Mouse (Mus musculus) right cerebral cortex, postnatal 36 days (tissue): ENCODE measurements around the gene Ldb2.

Experiments
- DNase-seq, 2 experiments: peaks; one replicate each; pipeline ENCODE4 v3.0.0; 2022; ENCODE audit warnings: low spot score in 2 of 2, mixed read lengths in 1 of 2

Gene Ldb2

GRCm38 (mm10) chr5:44719872-44720271 lies 79.6 kb downstream of the Ldb2 start:
- DNase-seq, result no peak

DNA sequence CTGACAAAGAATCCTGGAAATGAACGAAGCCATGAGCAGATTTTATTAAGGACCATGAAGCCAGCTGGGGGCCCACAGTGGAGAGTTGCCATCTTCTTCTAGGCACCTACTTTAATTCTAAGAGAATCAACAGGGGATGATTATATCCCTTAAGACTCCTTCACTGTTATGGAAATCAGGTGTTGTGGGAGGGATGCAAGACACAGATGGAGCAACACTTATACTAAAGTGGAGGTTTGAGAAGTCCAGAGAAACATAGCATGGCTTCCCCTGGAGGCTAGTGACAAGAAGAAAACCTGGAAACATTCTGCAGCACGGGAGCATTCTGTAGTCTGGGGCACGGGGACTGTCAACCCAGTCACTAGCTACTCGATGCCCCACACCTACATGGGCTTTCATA lies 85.0 kb downstream of the Ldb2 start:
- no peak for DNase-seq

DNA sequence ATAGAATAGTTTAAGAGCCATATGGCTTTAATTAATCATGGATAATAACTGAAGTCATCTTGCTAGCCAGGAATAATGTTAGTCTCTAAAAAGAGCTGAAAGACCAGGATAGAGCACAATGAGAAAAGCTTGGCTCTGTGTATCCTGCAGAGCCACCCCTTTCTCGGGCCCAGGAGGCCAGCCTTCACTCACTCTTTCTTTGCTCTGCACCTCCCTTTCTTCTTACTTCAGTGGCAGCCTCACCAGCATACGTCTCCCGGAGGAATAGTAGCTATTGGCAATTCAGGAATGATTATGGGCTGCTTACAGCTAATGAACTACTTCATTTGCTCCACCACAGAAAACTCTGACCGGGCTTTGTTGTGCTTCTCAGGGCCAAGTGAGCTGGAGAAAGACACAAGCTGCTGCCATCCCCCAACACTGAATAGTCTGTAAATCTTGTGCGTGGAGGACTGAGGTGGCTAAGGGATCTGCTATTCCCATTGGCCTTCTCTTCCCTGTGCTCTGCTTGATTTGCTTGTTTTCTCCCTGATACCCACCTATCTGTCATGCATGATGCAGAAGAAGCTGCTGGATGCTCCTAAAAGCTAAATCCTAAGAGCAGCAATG lies 86.2 kb downstream of the Ldb2 start:
- no peak for DNase-seq

DNA sequence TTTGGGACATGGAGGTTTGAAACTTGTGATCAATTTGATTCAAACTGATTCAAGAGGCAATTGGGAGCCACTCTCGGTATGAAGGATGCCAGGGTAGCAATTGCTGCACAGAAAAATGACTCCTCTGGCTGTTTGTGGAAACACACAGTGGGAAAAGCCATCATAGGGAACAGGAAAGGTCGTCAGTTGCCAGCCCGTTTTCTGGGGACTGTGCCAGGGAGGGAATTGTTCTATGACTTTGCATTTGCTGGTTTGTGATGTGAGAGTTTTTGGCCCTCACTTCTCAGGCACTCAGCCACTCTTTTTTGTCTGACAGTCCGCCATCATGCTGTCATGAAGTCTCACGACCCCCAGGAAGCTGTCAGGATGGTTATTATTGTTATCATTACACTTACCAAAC lies 88.3 kb downstream of the Ldb2 start:
- DNase-seq, result no peak

- DNase-seq, result no peak
Observed at GRCm38 (mm10) chr5:44710132-44710871, 89.2 kb downstream of the Ldb2 start.

- DNase-seq, result no peak
Observed at GRCm38 (mm10) chr5:44709276-44709675, 90.2 kb downstream of the Ldb2 start.

DNA sequence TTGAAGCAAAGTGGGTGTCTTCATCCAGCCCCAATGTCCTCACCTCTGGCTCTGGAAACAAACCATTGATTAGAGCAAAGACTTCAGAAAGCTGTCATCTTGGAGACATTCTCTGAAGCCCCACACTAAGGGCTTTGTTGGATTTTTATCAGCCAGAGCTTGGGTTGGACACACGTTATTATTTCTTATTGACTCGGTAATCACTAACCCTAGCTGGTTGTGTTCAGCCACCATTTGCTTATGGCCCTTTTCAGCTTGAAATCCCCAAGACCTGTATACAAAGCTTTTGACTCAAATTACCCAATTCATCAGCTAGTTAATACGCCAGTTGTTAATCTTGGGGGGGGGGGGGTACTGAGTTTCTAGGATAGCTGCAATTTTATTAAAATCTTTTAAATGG lies 91.5 kb downstream of the Ldb2 start:
- no peak for DNase-seq

GRCm38 (mm10) chr5:44706997-44707698 lies 92.3 kb downstream of the Ldb2 start:
- no peak for DNase-seq

DNA sequence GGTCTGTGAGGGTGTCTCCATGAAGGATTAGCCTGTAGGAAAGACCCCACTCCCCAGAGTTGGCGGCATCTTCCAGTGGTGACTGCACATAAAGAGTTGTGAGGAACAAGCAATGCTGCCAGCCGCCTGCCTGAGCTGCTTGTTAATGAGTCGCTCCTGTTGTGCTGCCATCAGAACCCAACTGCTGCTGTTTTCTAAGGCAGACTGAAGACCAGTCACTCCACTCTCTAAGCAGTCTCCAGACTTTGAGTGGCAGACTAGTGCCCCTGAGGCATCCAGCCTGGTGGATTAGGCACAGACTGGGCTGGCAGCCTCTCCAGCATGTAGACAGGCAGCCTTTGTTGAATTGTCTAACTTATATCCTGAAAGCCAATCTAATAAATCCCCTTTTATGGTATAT lies 101.5 kb downstream of the Ldb2 start:
- DNase-seq, result no peak

GRCm38 (mm10) chr5:44696548-44696947 lies 102.9 kb downstream of the Ldb2 start:
- DNase-seq, result no peak

DNA sequence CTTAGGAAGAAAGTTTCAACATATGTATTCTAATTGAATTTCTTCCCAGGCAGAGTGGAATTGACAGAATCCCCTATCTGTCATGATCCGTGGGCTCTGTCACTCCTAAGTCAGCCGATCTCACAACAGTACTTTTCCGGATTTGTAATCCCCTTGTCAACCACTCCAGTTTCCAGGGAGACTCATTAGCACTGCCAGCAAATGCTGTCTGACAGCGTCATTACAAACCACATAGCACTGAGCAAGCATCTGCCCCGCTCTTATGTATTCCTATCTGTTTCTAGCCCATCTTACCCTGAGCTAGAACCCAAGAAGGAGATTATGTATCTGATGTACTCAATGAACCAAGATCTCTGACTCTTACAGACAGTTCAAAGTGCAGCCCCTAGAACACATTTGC lies 105.8 kb downstream of the Ldb2 start:
- DNase-seq, result no peak

DNA sequence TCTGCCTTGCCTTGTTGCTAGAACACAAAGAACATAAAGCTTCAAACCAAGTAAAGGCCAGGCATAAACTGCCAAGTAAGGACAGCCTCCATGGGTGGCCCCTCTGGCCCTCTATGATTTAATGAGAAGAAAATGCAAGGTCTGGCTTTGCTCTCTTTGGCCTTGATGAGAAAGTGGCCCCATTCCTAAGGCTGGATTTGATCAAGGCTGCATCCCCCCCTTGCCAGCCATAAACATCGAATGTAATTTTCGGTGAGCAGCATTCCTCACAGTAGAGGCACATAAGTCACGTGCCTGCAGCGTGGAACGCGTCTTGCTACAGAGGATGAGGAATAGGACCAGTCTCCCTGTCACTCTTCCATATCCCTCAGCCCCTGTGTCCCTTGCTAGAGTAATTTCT lies 113.1 kb downstream of the Ldb2 start:
- DNase-seq, result no peak

- no peak for DNase-seq
Observed at GRCm38 (mm10) chr5:44681054-44681638, 118.3 kb downstream of the Ldb2 start.

GRCm38 (mm10) chr5:44677814-44678213 lies 121.7 kb downstream of the Ldb2 start:
- DNase-seq, result no peak

GRCm38 (mm10) chr5:44676145-44676754 lies 123.2 kb downstream of the Ldb2 start:
- no peak for DNase-seq

DNA sequence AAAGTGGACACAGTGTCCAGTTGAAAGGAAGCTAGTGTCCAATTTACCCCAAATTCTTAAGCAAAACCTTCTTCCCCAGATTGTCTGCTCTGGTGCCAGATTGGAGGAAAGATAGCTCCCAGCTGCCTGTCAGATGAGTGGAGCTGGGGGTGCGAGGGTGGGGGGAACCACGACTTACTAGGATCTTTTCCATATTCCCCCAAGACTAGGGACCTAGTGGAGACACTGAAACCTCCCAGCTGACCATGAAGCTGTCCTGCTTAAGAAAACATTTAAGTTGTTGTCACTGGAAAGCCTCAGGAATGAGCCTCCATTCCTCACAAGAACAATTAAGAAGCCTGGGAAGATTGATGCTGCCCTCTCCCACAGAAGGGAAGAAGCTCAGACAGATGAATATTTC lies 129.1 kb downstream of the Ldb2 start:
- DNase-seq, result no peak

GRCm38 (mm10) chr5:44667907-44668306 lies 131.6 kb downstream of the Ldb2 start:
- DNase-seq, result no peak

DNA sequence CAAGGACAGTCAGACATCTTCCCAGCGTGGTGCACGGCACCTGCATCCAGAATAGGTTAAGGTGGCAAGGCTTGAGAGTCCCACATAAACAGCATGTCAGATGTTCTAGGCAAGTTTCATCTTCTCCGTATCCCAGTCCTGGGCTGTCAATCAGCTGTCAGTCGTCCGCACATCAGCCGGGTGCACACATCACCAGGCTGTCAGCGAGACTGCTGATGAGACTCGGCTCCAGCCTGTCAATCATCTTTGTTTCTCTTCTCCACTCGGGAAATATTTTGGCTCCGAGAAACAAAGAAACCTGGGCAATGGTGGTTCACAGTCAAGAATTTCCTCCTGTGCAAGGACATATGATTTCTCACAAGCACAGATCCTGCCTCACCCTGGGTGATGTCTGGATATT lies 132.1 kb downstream of the Ldb2 start:
- no peak for DNase-seq

- DNase-seq, result no peak
Observed at GRCm38 (mm10) chr5:44659651-44660050, 139.8 kb downstream of the Ldb2 start.

- no peak for DNase-seq
Observed at GRCm38 (mm10) chr5:44656707-44657106, 142.8 kb downstream of the Ldb2 start.

DNA sequence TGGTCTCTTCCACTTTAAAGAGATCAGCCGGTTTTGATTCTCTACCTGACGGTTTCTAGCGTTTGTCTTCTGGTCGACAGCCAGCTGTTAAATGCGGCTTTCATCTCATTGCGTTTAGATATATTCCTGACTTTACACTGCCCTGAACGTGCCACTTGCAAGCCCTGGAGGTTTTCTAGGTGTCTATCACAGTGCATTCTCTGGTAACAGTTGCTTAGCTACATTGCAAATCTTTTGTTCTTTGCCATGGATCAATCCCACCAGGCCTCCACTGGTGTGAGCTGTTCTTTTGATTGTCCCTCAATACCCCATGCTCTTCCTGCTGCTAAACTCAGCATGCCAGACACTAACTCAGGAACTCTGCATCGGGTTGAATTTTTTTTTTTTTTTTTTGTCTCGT lies 145.1 kb downstream of the Ldb2 start:
- DNase-seq, result no peak

GRCm38 (mm10) chr5:44646842-44647190 lies 152.7 kb downstream of the Ldb2 start:
- no peak for DNase-seq
